Mouse (Mus musculus) hindbrain, embryonic 15.5 days (tissue): ENCODE results near the gene Rpl14. TPM values are rescaled to one million over a fixed set of nuclear protein-coding genes. Genes with fewer than 3 reads are reported as not detected.

Source experiments
- ATAC-seq: fragments of 200-750 bp; cut with Nextera tagmentation; 2 replicates; pipeline ENCODE4 v1.8.0; 2017; ENCODE audit warnings: low read depth, moderate number of reproducible peaks, moderate TSS enrichment; ENCODE audit not compliant: low FRiP score
- H3K27ac ChIP-seq: fragments of 300-500 bp; sonication (generic); replicated peaks from 2 replicates; pipeline ENCODE4 v1.5.1; 2015; ENCODE audit warnings: mild to moderate bottlenecking, inconsistent platforms
- H3K27me3 ChIP-seq: fragments of 300-500 bp; sonication (generic); 2 replicates; pipeline ENCODE4 v1.6.1; 2015; ENCODE audit warnings: control low read depth, inconsistent platforms
- H3K36me3 ChIP-seq: fragments of 300-500 bp; sonication (generic); 2 replicates; pipeline ENCODE4 v1.6.1; 2015; ENCODE audit warnings: control low read depth, inconsistent platforms
- H3K4me1 ChIP-seq: fragments of 300-500 bp; sonication (generic); replicated peaks from 2 replicates; pipeline ENCODE4 v1.6.1; 2015; ENCODE audit warnings: control low read depth, inconsistent platforms
- H3K4me2 ChIP-seq: fragments of 300-500 bp; sonication (generic); 2 replicates; pipeline ENCODE4 v1.6.1; 2015; ENCODE audit warnings: moderate library complexity, mild to moderate bottlenecking, inconsistent platforms
- H3K4me3 ChIP-seq: fragments of 300-500 bp; sonication (generic); 2 replicates; pipeline ENCODE4 v1.5.1; 2015; ENCODE audit warnings: mild to moderate bottlenecking, inconsistent platforms
- H3K9ac ChIP-seq: fragments of 300-500 bp; sonication (generic); 2 replicates; pipeline ENCODE4 v1.6.1; 2015; ENCODE audit warnings: inconsistent platforms
- H3K9me3 ChIP-seq: fragments of 300-500 bp; sonication (generic); 2 replicates; pipeline ENCODE4 v1.6.1; 2016; ENCODE audit warnings: control low read depth, inconsistent platforms
- WGBS: fragments of 180-500 bp; shearing (Covaris S2); methylation state at CpG from one replicate; pipeline ENCODE4 v1.1.7; 2015; 5-methylcytosine and 5-hydroxymethylcytosine counted together
- polyA plus RNA-seq: library from polyadenylated mRNA; unstranded; fragments of >200 nt; fragmentation: Nextera tagmentation; extraction: Ambion mirVana; gene quantifications from 2 replicates; pipeline ENCODE4 v1.2.1, GENCODE M21; 2015

The Rpl14 gene
- polyA plus RNA-seq, 1 experiment from 2014 or later = 408 TPM

- Histone ChIP-seq H3K36me3 (no peaks in the 10 kb centered on the region), H3K9ac (no peak overlapping the region), H3K27me3 (0 out of 2 replicates have a peak, but pooled peaks cover 2% of the 10 kb centered on the region), H3K9me3 (no peaks in the 10 kb centered on the region), H3K4me2 (no peak overlapping the region), H3K27ac (no peak overlapping the region), H3K4me3 (no peak overlapping the region), H3K4me1 (0 out of 2 replicates have a peak, but pooled peaks cover 4% of the 10 kb centered on the region)
- no peak for ATAC-seq
- WGBS = 95% methylated on average over 9 of the region's 9 CpGs
Measured at GRCm38 (mm10) chr9:120546482-120546881, 24.8 kb upstream of the Rpl14 start.

GRCm38 (mm10) chr9:120547026-120547668 lies 24.1 kb upstream of the Rpl14 start:
- ATAC-seq = no peak
- Histone ChIP-seq H3K9me3 (no peaks in the 10 kb centered on the region), H3K4me2 (0 out of 2 replicates have a peak overlapping the region, but pooled peaks have one; percentile 2), H3K9ac (no peak overlapping the region), H3K4me3 (no peak overlapping the region), H3K4me1 (0 out of 2 replicates have a peak, but pooled peaks cover 4% of the 10 kb centered on the region), H3K36me3 (no peaks in the 10 kb centered on the region), H3K27me3 (no peaks in the 10 kb centered on the region), H3K27ac (no peak overlapping the region)
- WGBS = 38% methylated on average over 16 of the region's 16 CpGs

- no peak overlapping the region for H3K27ac ChIP-seq
- ATAC-seq = no peak
- no peak overlapping the region for H3K4me3 ChIP-seq
- H3K4me2 ChIP-seq = no peak overlapping the region
- H3K36me3 ChIP-seq = no peaks in the 10 kb centered on the region
- no peak overlapping the region for H3K9ac ChIP-seq
- H3K4me1 ChIP-seq = 0 out of 2 replicates have a peak, but pooled peaks cover 4% of the 10 kb centered on the region
- no peaks in the 10 kb centered on the region for H3K27me3 ChIP-seq
- 96% methylated on average over 9 of the region's 9 CpGs for WGBS
- H3K9me3 ChIP-seq = no peaks in the 10 kb centered on the region
Measured at GRCm38 (mm10) chr9:120550778-120551177, 20.5 kb upstream of the Rpl14 start.

GRCm38 (mm10) chr9:120563590-120563989 lies 7.7 kb upstream of the Rpl14 start:
- no peak overlapping the region for H3K4me2 ChIP-seq
- no peaks in the 10 kb centered on the region for H3K9me3 ChIP-seq
- H3K4me3 ChIP-seq = no peak overlapping the region
- H3K4me1 ChIP-seq = no peaks in the 10 kb centered on the region
- 90% methylated on average over 3 of the region's 3 CpGs for WGBS
- ATAC-seq = no peak
- no peak overlapping the region for H3K27ac ChIP-seq
- H3K9ac ChIP-seq = no peak overlapping the region
- no peaks in the 10 kb centered on the region for H3K36me3 ChIP-seq
- H3K27me3 ChIP-seq = no peaks in the 10 kb centered on the region

GRCm38 (mm10) chr9:120564247-120564646 lies 7.0 kb upstream of the Rpl14 start:
- Histone ChIP-seq H3K9ac (no peak overlapping the region), H3K4me1 (no peaks in the 10 kb centered on the region), H3K36me3 (no peaks in the 10 kb centered on the region), H3K9me3 (no peaks in the 10 kb centered on the region), H3K4me3 (no peak overlapping the region), H3K27ac (no peak overlapping the region), H3K27me3 (no peaks in the 10 kb centered on the region), H3K4me2 (no peak overlapping the region)
- no peak for ATAC-seq
- 85% methylated on average over 2 of the region's 2 CpGs for WGBS

- no peak for ATAC-seq
- Histone ChIP-seq H3K36me3 (no peaks in the 10 kb centered on the region), H3K4me1 (peaks cover 8% of the 10 kb centered on the region), H3K9ac (no peak overlapping the region), H3K27me3 (no peaks in the 10 kb centered on the region), H3K4me3 (no peak overlapping the region), H3K4me2 (no peak overlapping the region), H3K27ac (no peak overlapping the region), H3K9me3 (no peaks in the 10 kb centered on the region)
- 77% methylated on average over 5 of the region's 5 CpGs for WGBS
Measured at GRCm38 (mm10) chr9:120566384-120566783, 4.9 kb upstream of the Rpl14 start.

- H3K4me1 ChIP-seq = peaks cover 21% of the 10 kb centered on the region
- no peak overlapping the region for H3K4me2 ChIP-seq
- no peaks in the 10 kb centered on the region for H3K9me3 ChIP-seq
- WGBS = 94% methylated on average over 2 of the region's 2 CpGs
- no peak overlapping the region for H3K4me3 ChIP-seq
- peaks cover 10% of the 10 kb centered on the region for H3K36me3 ChIP-seq
- H3K27me3 ChIP-seq = no peaks in the 10 kb centered on the region
- no peak overlapping the region for H3K9ac ChIP-seq
- no peak for ATAC-seq
- no peak overlapping the region for H3K27ac ChIP-seq
Measured at GRCm38 (mm10) chr9:120568917-120569316, 2.3 kb upstream of the Rpl14 start.

- WGBS = 62% methylated on average over 13 of the region's 13 CpGs
- H3K27ac ChIP-seq = no peak overlapping the region
- no peaks in the 10 kb centered on the region for H3K9me3 ChIP-seq
- H3K4me2 ChIP-seq = peak overlapping the region; percentile 87
- no peaks in the 10 kb centered on the region for H3K27me3 ChIP-seq
- no peak overlapping the region for H3K4me3 ChIP-seq
- ATAC-seq = no peak
- peaks cover 18% of the 10 kb centered on the region for H3K36me3 ChIP-seq
- H3K4me1 ChIP-seq = peaks cover 21% of the 10 kb centered on the region
- H3K9ac ChIP-seq = no peak overlapping the region
Measured at GRCm38 (mm10) chr9:120569721-120570333, 1.4 kb upstream of the Rpl14 start.

- no peak overlapping the region for H3K27ac ChIP-seq
- no peaks in the 10 kb centered on the region for H3K9me3 ChIP-seq
- 54% methylated on average over 2 of the region's 2 CpGs for WGBS
- H3K9ac ChIP-seq = no peak overlapping the region
- no peak for ATAC-seq
- H3K4me3 ChIP-seq = peak overlapping the region; percentile 81
- peaks cover 21% of the 10 kb centered on the region for H3K4me1 ChIP-seq
- no peaks in the 10 kb centered on the region for H3K27me3 ChIP-seq
- peaks cover 23% of the 10 kb centered on the region for H3K36me3 ChIP-seq
- H3K4me2 ChIP-seq = peak overlapping the region; percentile 87
Measured at GRCm38 (mm10) chr9:120570334-120570725, 914 bp upstream of the Rpl14 start.

GRCm38 (mm10) chr9:120571593-120572385 lies 545 bp downstream of the Rpl14 start:
- WGBS = 2% methylated on average over 53 of the region's 53 CpGs
- Histone ChIP-seq H3K4me2 (peak overlapping the region; percentile 65), H3K27me3 (no peaks in the 10 kb centered on the region)

GRCm38 (mm10) chr9:120575748-120576661 lies 4.8 kb downstream of the Rpl14 start:
- Histone ChIP-seq H3K4me3 (0 out of 2 replicates have a peak overlapping the region, but pooled peaks have one; percentile 75), H3K36me3 (peaks cover 33% of the 10 kb centered on the region)
- WGBS = 58% methylated on average over 6 of the region's 6 CpGs

More at GRCm38 (mm10) chr9:120571593-120572385, 545 bp downstream of the Rpl14 start:
- Histone ChIP-seq H3K9me3 (no peaks in the 10 kb centered on the region), H3K9ac (peak overlapping the region; percentile 81), H3K4me1 (peaks cover 27% of the 10 kb centered on the region), H3K4me3 (peak overlapping the region; percentile 81), H3K36me3 (peaks cover 33% of the 10 kb centered on the region), H3K27ac (peak overlapping the region; percentile 88)
- ATAC-seq = peak; percentile 83

More at GRCm38 (mm10) chr9:120575748-120576661, 4.8 kb downstream of the Rpl14 start:
- Histone ChIP-seq H3K9ac (no peak overlapping the region), H3K9me3 (no peaks in the 10 kb centered on the region), H3K4me2 (peak overlapping the region; percentile 87), H3K4me1 (peaks cover 29% of the 10 kb centered on the region), H3K27ac (0 out of 2 replicates have a peak overlapping the region, but pooled peaks have one; percentile 80), H3K27me3 (no peaks in the 10 kb centered on the region)
- ATAC-seq = no peak
